Mouse (Mus musculus): ENCODE measurements around the gene Usp32. TPM values are rescaled to one million over a fixed set of nuclear protein-coding genes. Genes with fewer than 3 reads are reported as not detected.
"Not testable (repeated sequence)": the region's sequence is repeated elsewhere in the genome, so short reads cannot be mapped to it uniquely, and the experiment has no call there.

Usp32 gene
- total RNA-seq (2021), result 10 to 100 TPM; 21.8 to 22.7 TPM
- long read RNA-seq, experiment 1, full-length matches to known transcripts, result 2 of 5 reads
- long read RNA-seq, experiment 1, partial matches to known transcripts, result 3 of 5 reads
- long read RNA-seq, experiment 1, other reads (novel, unspliced or antisense), result 0 of 5 reads
- long read RNA-seq, experiment 2, partial matches to known transcripts, result 2 of 4 reads
- long read RNA-seq, experiment 2, other reads (novel, unspliced or antisense), result 2 of 4 reads

DNA sequence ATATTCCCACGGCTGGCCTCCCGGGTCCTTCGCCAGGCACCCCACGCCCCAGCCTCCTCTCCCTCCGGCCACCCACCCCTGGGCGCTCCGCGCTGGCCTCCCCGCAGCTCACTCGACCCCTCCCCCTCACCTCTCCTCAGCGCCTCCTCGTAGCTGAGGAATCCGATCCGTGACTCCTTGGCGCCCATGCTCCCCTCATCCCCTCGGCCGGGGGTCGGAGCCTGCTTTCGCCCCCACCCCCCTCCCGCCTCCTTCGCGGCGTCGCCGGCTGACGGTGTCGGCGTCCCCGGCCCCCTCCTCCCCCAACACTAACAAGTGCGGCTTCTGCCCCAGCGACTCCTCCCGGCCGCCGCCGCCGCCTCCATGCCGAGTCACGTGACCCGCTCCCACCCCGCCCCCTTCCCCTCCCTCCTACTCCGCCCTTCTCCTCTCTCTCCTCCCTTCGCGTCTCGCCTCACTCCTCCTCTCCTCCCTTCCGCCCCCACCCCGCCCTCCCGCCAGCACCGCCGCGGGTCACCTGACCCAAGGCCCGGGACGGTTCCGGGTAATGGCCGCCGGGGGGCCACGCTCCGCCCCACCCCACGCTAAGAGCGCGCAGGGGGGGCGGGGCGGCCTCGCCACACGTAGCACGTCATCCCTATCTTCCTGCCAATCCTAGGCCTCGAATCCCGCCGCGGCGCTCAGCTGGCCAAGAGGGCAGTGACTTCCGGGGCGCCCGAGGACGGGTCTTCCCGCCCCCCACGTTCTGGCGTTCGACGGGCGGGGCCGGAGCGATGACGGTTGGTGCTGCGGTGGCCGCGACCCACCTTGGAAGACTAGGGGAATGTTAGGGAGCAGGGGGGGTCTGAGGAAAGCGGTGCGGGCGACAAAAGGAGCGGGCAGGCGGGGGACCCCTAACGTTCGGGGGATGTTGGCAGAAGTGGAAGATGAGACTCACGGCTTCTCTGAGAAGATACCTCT lies at the start of gene Usp32:
Gene Usp32, minus strand, starts transcription at position 581 of the 960 bp plus-strand sequence.
- intact Hi-C loops (cut with DNase I), result no loop called here
- DNase-seq, result peak; percentile 96 to 97

DNA sequence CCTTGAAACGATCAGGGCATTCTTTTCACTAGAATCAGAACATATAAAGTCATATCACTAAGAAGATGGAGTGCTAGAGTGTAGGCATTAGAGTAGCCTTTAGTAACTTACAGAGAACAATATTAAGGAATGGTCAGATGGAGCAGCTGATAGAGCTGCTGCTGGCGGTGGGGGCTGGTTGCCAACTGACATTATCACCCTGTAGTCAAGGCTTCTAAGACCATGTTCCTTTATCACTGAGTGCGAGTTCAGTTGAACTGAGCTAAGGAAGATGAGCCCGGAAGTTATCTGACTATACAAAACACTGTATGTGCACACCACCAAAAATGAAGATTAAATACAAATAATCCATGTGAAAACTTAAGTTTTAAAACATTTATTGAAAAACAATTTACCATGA lies 49.1 kb upstream of the Usp32 start:
- intact Hi-C loops (cut with DNase I), result no loop called here

DNA sequence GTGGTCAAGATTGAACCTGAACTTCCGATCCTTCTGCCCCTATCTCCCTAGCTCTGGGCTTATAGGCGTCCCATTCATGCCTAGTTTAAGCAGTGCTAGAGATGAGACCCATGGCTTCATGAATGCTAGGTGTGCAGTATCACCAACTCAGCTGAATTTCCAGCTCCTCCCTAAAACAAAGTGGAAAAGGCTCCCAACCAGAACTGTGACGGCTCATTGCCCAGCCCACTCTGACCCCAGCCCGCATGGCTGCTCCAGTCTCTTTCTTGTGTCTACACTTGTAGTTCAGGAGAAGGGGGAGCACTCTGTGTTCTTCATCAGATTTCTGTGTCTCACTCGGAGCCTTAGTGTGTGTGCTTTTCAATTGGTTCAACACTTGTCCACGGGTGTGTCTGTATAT lies 44.9 kb upstream of the Usp32 start:
- intact Hi-C loops (cut with DNase I), result no loop called here
- no peak for DNase-seq

More for the DNA sequence above, 49.1 kb upstream of the Usp32 start:
- DNase-seq, result no peak

DNA sequence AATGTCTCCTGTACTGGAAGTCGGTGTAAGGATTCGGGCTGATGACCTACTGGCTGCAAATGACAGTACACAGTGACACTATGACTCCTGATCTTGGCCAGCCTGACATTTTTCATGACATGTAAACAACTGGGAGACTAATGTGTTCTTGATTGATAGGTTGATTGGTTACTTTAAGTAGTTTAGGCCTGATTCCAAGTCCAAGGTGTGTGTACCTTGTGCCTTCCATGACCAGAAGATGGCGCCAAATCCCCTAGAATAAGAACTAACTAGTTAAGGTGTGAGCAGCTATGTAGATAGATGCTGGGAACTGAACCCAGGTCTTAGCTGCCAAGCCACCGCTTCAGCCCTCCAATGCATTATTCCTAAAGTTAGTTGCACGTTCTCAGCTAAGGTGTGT lies 44.1 kb upstream of the Usp32 start:
- DNase-seq, result peak; percentile 14 to 49
- intact Hi-C loops (cut with DNase I), result no loop called here

DNA sequence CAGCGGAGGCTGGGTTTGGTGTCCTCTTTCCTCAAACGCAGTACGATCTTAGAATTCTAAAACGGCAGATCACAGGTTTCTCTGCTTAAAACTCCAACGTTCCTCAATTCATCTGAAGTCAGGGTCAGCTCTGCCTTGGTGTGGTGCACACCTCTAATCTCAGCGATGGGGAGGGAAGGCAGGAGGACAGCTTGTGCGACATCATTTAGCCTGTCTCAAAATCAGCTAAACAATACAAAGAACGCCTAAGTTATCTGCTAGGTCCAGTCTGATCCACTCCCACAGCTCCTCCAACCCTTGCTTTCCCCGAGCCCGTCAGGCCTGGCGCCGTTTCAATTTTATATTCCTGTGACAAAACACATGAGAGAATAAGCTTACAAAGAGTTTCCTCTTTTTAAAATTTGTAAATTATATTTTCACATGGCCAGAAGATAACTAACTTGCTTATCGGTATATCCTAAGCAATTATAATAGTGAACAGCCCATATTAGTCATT lies 43.4 kb upstream of the Usp32 start:
- intact Hi-C loops (cut with DNase I), result loop anchor here (1.0 kb wide), 1 partner anchor 265 kb away; no protein-coding TSS in a partner anchor
- DNase-seq, result peak; percentile 15 to 19

DNA sequence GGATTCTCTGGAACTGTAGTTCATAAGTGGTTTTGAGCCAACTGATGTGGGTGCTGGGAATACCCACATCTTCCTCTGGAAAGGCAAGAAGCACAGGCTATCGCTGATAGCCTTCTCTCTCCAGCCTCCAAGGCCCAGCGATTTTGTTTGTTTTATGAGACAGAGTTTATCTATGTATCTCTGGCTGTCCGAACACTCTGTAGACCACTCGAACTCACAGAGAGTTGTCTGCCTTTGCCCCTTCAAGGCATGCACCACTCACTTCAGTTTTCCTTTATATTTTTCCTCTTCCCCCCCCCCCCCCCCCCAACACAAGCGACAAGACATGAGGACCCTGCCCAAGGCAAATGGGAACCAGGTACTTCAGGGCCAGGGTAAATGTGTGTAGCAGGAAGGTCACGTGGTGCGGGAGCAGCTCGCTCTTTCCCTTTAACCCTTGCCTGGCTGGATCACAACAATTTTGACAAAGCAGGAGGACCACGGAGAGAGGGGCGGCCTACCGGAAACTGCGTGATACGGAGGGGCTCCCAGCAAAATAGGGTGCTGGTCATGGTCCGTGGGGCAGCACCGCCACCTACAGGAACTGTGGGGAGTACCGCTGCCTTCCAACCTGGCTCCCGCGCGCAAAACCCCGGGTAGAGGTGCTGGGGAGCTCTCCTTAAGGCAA lies 42.8 kb upstream of the Usp32 start:
- DNase-seq, result peak; percentile 66 to 73
- intact Hi-C loops (cut with DNase I), result loop anchor here (1.0 kb wide), 1 partner anchor 264 kb away; no protein-coding TSS in a partner anchor

DNA sequence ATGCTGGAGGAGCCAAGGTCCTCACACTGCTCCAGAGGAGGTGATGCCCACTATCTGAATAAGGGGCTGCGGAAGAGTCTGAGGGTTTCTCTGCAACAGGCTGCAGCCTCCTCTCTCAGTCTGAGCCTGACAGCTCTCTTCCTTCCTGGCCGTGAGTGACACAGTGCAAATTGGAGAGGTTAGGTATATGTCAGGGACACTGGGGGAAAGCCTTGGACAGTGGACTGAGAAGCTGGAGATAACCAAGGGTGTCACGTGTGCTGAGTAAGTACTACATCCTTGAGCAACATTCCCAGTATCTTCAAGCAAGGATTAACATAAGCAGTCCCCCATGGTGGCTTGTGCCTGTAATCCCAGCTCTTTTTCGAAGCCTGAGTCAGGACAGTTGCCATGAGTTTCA lies 38.5 kb upstream of the Usp32 start:
- intact Hi-C loops (cut with DNase I), result no loop called here
- DNase-seq, result no peak

DNA sequence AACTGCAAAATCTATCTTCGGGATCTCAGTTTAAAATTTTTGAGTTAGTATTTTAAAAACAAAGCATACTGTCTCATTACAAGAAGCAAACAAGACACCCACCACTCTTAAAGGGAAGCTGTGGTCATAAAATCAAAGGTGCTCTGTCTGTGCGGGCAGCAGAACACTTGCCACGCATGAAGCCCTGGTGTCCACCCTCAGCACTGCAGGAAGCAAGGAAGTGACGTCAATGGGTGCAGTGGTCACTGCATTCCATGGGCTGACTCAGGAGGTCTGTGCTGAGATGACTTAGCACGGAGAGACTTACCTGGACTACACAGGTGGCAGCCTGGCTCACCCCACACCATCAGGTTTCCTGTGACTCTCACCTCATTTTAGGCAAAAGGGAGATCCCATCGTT lies 37.8 kb upstream of the Usp32 start:
- no peak for DNase-seq
- intact Hi-C loops (cut with DNase I), result no loop called here

DNA sequence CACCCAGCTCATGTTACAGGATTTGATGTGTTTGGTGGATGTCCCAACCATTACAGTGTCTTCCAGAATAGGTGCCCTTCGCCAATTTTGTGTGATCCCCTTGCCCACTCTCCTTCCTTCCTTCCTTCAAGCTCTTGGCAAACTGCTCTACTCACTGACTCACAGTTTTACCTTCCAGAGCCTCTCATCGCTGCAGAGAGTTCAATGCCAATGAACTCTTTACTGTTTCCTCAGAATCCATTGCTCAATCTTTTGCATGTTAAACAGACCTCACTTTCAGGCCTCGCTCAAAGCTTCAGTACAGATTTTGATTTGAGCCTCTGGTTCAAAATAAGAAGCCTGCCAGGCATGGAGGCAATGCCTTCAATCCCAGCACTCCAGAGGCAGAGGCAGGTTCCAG lies 36.0 kb upstream of the Usp32 start:
- intact Hi-C loops (cut with DNase I), result no loop called here
- DNase-seq, result no peak

DNA sequence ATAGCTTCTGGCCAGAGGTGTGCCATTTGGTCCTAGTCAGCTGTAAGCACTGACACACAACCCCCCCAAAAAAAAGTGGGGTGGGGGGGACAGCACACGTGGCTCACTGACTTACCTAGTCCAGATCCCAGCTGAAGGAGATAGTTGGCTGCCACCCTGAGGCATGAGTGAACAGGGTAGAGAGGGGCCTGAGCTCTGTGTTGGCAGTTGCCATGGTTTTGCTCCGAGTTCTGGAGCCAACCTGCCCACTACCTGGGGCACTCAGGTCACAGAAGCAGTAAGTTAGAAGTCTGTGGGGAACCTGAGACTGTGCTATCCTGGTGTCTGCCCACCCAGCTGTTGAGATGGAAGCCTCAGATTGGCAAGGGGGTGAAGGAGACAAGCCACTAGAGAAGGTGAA lies 30.9 kb upstream of the Usp32 start:
- DNase-seq, result no peak
- intact Hi-C loops (cut with DNase I), result loop anchor here (1.0 to 5.0 kb wide), 2 partner anchors 90 to 166 kb away; no protein-coding TSS in a partner anchor

DNA sequence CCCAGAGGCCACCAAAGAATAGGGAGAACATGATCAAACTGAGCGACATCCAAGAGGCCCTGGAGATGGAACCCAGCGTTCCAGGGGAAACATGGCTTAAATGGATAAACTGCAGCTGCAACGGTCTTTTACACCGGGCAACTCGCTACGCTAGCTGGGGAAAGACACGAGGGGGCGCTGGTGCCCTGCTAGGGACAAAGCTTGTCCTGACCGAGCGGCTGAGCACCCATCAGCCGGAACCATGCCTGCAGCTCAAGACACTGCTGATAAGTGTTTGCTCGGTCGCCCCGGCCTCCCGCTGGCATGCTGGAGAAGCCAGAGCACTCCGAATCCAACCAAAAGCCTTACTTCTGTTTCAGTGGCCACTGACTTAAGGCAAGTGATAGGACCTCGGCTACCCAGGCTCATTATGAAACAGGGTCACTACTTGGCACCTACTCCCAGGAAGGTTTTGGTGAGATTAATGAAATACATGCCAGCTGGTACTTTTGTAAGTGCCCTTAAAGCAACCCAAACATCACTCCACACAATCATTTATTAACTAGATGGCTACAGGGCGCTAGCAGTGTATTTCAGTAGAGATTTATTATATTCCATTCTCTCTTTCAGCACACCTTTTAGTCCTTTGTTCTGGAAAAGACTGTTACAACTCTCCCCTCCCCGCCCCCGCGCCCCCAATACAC lies 30.2 kb upstream of the Usp32 start, which contains the start of gene 1700125H20Rik:
Gene 1700125H20Rik, plus strand, starts transcription at position 347 of the 683 bp plus-strand sequence.
- DNase-seq, result peak; percentile 91 to 95
- intact Hi-C loops (cut with DNase I), result loop anchor here (1.0 to 5.0 kb wide), 2 partner anchors 91 to 167 kb away; no protein-coding TSS in a partner anchor

DNA sequence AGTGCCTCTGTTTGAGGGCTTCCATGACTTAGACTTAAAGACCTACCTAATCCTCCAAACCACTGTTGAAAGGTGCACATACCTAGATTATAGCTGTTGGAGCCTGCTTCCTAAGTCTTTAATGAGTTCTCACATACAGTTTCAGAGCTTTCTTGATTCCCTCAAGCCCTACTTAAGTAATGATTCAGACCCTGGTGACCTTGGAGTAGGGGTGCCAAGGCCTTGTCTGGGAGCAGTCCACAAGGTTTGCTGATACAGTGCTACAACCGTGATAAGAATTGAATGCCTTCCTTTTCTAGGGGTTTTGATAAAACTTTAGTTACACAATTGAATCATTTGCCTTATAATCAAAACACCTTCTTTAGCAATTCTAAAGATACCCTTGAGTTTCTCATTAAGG lies 27.5 kb upstream of the Usp32 start:
- intact Hi-C loops (cut with DNase I), result no loop called here
- no peak for DNase-seq

DNA sequence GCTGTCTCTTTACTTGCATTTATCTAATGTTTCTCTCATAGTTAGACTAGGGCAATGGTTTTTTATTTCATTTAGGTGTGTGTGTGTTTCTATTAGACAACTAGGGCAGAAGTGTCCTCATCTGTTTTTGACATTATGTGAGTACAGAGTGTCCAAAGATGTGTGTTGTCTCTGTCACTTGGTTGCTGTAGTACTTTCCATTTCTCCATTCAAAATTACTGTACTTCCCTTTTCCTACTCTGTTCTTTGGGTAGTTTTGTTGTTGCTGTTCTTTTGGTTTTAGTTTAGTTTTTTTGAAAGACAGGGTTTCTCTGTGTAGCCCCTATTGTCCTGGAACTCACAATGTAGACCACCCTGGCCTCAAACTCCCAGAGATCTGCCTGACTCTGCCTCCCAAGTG lies 24.4 kb upstream of the Usp32 start:
- no peak for DNase-seq
- intact Hi-C loops (cut with DNase I), result no loop called here

DNA sequence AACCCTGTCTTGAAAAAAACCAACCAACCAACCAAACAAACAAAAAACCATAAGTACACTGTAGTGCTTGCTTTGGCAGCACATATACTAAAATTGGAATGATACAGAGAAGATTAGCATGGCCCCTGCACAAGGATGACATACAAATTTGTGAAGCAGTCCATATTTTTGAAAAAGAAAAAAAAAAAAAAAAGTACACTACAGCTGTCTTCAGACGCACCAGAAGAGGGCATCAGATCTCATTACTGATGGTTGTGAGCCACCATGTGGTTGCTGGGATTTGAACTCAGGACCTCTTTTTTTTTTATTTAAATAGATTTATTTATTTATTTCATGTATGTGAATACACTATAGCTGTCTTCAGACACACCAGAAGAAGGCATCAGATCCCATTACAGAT lies 23.1 kb upstream of the Usp32 start:
- intact Hi-C loops (cut with DNase I), result not testable (repeated sequence)

DNA sequence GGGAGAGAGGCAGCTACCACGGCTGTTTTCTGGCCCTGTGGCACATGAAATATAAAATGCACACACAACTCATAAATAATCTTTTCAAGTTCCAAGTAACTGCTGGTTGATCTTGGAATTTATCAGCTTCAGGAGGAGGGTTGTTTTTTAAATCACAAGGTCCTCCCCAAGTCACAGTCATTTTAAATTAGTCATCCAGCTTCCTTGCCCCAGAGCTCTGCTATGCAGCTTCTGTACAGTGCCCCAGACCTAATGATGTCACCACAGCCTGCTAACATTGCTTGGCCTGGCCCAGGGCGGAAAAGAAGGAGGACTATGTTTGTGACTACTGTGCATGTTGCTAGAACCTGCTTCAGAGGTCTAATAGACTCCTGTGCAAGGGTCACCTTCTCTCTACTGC lies 17.3 kb upstream of the Usp32 start:
- no peak for DNase-seq
- intact Hi-C loops (cut with DNase I), result no loop called here

More for the DNA sequence above, 23.1 kb upstream of the Usp32 start:
- DNase-seq, result not testable (repeated sequence)

DNA sequence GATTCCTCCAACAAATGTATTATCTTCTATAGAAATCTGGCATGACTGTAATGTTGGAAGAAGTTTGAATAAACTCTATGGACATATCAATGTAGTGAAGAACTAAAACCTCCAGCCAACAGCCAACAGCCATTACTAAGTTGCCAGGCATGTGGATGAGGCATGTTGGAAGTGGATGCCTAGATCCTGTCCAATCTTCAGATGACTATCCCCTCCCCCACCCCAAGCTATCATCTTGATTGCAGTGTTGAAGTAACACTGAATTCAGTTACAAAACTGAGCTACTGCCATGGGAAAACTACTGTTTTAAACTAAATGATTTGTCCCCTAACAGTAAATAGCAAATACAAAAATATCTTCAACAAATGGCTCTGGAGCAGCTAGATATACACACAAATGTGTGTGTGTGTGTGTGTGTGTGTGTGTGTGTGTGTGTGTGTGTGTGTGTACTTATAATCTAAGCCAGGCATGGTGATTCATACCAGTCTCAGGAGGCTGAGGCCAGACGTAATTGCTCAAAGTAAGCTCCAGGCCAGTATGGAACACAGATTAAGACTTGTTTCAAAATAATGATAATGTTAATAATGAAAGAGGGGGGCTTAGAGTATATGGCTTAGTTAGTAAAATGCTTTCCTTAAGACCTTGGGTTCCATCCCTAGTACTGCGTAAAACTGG lies 12.4 kb upstream of the Usp32 start:
- intact Hi-C loops (cut with DNase I), result no loop called here
- DNase-seq, result no peak

DNA sequence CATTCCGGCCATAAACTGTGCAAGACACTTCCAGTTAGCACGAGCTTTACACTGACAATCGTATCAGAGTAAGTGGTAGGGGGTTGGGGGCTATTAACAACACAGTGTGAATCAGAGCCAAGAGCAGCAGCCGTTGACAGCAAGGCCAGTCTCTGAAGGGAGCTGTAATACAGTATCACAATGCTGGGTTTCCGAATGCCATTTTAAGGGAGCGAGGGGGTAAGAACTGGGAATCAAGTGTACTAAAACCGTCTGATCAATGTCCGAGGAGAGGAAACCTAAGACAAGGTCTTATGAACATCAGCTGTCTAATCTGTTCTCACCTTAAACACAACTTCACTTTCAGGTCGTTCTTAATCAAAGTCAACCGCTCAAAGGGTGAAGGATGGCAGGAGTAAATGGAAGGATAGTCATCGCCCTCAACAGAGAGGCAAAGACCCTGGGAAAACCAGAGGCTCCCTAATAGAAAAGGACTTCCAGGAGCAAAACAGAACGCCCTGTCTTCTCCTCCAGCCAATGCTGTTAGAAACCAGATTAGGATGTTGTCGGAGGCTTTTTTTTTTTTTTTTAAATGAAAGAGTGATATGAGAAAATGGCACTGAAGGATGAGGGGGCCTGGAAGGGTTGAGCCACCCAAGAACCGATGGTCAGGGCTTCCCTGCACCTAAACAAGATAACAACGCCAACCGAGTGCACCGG lies 1.0 kb downstream of the Usp32 start:
- intact Hi-C loops (cut with DNase I), result no loop called here

DNA sequence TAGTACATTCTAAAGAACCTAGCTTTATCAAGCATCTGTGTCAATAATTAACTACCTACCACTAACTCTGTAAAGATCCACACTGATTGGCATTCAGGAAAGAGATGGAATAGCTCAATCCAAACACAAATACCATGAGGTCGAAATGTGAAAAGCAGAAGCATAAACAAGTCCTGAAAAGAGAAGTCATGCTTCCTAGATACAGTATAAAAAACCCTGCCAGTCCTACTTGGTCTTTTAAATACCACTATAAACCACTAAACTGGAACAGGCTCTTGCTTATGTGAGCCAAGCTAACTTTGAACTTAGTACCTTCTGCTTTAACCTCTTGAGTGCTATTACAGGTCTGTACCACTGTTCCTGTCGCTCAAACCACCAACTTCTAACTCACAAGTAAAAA lies 8.4 kb downstream of the Usp32 start:
- DNase-seq, result no peak
- intact Hi-C loops (cut with DNase I), result no loop called here

More for the DNA sequence above, 1.0 kb downstream of the Usp32 start:
- peak in 1 of 2 experiments; percentile 10 for DNase-seq

DNA sequence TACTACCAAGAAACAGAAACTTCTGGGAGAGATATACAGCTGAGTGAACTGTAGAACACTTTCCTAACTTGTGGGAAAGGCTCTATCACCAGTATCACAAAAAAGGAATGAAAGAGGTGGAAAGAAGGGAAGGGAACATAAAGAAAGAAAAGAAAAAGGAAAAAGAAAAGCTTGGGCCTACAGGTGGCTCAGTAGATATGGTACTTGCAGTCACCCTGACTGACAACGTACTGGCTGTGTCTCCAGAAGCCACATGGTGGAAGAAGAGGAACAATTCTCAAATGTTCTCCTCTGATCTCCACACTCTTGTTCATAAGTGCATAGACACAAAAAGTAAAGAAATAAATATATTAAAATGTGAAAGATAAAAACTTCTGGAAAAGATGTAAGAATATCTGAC lies 11.1 kb downstream of the Usp32 start:
- no peak for DNase-seq
- intact Hi-C loops (cut with DNase I), result no loop called here

Measured in heart, postnatal 14 days (tissue).